Mouse (Mus musculus): ENCODE measurements around the gene Npm3.

- TF ChIP-seq CTCF (IDR thresholded peaks at IDR 0.05; ENCODE audit: insufficient read depth, low read depth, low read length) (no peak), POLR2A (IDR thresholded peaks at IDR 0.05; ENCODE audit: insufficient read depth, low read depth, low read length) (no peak)
Observed at GRCm38 (mm10) chr19:45742218-45742983, 7.0 kb downstream of the Npm3 start, which contains the start of gene Fgf8.

Measured in olfactory bulb, adult 2 months (tissue).